Mouse (Mus musculus) embryo, embryonic 11 days (tissue): Measurements from ENCODE around the gene Sp2.

Experiments
- DNase-seq: peaks from one replicate; pipeline ENCODE4 v3.0.0-alpha.2; 2015

Gene Sp2

DNA sequence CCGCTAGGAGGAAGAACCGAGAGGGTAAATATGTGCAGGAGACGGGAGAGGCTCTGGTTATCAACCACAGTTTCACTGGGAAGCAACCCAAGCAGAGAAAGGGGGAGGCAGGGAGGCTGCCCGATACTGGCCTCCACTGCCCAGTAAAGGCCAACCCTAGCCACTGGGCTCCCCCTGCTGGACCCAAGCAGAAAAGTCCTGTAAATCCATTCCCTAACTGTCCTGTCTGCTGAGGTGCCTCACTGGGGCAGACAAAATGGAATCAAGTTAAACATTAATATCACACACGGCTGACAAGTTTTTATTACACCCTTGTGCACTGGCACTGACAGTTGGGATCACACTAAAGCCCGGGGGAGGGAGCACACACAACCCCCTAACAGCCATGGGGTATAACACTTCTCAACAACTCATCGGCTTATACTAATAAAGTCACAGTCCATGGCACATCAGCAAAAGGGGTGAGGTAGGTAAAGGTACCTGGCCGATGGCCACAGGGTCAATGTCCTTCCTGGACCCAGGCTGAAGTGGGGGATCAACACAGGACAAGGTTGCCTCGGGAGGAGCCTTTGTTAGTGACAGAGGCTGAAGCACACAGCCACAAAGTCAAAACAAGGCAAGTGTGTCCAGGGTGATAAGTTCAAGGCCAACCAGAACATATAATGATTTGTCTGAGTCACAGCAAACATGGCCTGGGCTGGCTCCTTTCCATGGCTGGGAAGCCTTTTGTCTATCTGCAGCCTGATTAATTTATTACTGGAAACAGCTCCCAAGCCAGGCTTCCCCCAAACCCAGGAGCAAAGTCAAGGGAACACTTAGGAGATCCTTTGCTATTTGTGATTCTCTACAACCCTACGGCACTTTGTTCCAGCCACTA is 45.0 kb downstream of the Sp2 start:
- DNase-seq = peak; percentile 71

DNA sequence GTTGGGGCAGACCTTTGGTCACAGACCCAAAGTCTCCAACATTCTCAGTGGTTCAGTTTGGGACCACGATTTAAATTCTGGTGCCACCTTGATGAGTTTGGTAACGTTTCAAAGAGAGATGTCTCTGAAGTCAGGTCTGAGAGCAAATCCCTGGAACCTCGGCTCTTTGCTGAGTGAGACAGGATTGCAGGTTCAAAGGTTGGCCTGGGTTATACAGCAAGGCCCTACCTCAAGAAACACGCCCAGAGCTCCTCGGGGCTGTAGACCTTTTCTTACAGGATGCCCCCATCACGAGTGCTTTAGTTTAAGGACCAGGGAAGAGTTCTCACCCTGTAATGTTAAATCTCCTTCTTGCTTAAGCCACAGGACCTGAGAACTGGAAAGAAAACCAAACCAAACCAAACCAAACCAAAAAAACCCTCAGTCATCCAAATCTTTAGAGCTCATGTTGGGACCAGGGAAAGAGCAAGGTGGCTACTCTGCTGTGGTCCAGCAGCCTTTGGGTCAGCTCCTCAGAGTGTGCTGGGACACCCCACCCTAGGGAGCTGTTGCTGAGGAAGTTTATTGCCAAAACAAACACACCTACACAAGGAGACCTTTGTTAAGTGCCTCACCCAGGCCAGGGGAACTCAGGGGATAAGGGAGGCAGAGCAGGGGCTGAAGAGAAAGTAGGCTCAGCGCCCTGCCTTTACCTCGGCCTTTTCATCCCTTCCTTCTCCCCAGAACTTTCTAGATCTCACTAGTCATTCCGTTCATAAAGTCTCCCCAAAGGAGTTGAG is 46.7 kb downstream of the Sp2 start:
- DNase-seq = no peak

DNA sequence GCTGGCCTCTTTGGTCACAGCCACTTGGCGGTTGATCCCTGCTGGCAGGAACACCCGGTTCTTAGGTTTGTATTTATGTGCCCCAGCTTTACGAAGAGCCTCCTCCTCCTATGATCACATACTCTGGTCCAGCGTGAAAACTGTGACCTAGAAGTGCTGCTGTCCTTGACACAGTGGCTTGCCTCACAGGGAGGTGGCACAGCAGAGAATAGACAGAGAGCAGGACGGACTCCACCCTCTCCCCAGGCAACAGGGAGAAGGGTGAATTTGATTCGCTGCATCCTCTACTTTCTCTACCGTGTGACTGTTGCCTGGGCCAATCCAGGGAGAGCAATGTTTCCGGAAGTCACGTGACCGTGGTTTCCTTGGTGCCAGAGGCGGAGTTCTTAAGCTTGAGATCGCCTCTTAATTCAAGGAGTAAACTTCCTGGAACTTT is 47.8 kb downstream of the Sp2 start:
- peak; percentile 80 for DNase-seq

DNA sequence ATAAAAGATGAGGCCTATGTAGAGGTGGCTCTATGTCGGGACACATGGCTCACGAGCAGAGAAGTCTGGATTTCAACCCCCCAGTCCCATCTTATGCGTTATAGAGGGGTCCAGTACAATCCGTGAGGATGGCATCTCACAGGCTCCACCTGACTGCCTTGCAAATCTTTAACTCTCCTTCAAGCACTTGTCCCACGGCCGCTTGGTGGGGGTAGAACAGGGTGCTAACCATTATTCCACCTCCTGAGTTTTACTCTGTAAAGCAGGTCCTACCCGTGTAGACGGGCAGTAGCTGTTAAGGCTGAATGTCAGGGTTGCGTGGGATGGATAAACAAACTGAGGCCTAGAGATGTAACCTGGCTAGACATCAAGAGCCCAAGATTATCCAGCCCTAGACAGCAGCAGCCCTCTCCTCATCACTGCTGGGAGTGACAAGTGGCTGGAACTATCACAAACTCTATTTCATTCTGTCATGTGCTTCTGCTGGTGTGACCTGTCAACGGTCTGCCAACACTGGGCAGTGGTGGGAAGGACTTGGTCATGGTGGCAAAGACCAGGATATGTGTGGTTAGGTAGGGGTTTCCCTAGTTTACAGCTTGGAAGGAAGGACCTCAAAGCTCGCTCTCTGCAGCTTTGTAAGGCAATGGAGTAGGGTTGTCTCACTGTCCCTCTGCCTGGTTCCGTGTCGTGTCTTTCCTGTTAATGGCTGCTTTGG is 49.0 kb downstream of the Sp2 start:
- no peak for DNase-seq

DNA sequence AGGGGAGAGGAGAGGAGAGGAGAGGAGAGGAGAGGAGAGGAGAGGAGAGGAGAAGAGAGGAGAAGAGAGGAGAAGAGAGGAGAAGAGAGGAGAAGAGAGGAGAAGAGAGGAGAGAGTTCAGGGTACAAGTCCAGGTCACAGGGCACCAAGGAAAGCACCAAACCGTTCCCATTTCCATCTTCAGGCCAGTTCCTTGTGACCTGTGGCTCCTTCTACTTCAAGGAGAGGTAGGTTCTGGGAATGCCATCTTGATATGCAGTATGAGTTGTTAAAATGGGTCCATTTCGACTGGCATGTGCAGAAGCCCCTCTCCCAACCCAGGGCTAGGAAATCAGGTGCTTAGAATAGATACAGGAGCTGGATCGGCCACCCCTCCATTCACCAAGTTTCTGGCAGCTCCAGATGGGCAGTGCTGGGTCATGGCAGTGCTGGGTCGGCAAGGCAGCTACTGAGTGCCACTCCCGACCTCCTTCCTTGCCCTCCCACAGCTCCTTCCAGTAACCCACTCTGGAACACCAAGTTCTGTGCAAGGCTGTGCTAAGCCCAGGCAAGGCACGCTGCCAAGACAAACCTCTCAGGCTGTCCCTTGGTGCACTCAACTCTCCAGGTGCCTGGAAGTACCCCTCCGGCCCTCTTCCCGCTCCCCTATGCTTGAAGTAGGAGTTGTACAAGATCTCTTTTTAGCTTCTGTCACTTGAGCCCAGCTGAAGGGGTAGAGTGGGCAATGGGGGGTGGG is 51.3 kb downstream of the Sp2 start:
- no peak for DNase-seq

DNA sequence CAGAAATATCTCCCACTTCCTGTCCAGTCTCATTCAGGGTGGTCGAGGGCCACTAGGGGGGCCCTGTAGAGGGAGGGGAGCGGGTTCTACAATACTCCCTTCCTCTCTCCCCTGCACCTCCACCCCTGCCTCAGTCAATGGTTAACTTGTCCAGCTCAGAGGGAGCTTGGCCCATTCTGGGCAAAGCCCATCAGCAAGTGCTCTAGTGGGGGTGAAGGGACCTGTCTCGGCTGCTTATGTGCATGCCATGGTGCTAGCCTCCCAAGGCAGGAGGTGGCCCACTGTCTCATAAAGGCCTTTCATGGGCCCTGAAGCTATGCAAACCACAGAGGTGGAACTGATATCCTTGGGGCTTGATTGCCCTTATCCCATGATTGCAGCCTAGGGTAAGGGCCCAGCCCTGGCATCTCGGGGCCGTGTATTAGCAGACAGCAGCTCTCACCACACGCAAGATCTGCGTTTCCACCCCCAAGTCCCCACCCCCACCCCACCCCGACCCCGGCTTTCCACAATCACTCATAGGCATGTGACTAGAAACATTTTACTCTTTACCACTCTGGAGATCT is 52.9 kb downstream of the Sp2 start:
- no peak for DNase-seq

DNA sequence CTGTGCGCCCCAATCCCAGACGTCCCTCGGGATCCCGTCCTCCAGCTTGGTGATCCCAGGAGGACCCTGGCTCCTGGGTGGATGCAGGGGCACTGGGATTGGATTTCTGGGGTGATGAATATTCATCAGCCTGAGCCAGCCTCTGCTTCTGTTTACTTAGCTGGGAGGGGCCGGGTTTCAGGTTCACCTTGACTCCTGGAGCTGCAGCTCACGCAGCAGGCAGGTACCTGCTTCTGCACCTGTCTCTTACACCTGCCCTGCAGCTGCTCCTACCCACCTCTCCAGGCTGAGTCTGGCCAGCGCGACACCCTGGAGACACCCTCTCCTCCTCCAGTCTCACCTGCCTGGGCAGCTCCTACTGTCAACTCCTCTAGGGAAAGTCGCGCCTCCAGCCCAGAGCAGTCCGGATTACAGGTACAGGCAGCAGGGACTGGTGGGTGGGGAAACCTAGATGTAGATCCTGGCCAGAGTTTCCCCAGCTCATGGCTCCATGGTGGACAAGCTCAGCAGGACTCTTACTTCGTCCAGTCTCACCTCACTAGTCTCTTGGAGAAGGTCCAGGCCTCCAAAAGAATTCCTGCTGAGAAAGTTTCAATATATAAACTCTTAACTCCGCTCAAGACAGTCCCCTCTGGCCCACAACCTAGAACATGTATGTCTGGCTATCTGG is 53.5 kb downstream of the Sp2 start:
- no peak for DNase-seq

DNA sequence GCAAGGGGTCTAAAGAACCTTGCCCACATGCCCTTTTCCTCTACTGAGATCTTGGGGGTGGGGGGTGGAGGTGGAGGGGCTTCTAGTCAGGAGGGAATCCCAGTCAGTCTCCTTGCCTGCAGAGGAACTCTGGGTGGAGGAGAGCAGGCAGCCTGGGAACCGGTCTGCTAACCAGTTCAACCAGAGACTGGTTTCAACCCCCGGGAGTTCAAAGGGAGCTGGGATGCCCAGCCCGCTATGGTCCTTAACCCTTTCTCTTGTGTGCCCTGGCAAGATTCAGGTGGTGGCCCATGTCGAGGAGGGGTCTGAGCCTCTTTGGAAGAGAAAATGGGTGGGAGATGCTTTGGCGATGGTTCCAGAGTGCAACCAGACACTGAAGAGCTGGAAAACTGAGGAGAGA is 54.1 kb downstream of the Sp2 start:
- peak; percentile 17 for DNase-seq

DNA sequence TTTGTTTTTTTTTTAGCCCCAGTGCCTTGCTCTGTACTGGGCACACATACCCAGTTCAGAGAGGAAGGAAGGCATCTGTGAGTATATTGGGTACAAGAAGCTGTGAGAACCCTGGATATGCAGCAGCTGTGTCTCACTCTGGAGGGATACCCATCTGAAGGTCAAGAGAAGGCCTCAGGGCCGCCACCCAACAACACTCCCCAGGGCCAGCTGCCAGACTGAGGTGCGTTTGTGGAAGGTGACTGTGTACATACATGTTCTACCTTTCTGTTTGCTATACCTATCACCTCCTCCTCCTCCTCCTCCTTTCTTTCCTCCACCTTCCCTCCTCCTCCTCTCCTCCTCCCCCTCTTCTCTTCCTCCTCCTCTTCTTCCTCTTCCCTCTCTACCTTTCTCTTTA is 54.7 kb downstream of the Sp2 start, which contains the start of gene Prr15l:
Gene Prr15l (plus strand): TSS at position 17 of the 400 bp plus-strand sequence.
- DNase-seq = no peak

DNA sequence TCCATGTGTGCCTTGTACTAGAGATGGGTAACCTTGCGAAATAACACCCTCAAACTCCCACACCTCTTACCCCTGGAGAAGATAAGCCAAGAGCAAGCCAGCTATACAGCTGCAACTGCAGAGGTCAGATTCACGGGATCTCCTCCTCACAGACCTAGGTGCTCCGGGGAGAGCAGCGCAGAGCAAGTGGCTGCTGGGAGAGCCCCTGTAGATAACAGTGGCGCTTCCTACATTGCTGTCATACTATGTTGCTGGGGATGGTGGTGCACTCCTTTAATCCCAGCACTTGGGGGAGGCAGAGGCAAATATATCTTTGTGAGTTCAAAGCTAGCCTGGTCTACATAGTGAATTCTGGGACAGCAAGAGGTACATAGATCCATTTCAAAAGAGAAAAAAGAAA is 56.2 kb downstream of the Sp2 start:
- no peak for DNase-seq

DNA sequence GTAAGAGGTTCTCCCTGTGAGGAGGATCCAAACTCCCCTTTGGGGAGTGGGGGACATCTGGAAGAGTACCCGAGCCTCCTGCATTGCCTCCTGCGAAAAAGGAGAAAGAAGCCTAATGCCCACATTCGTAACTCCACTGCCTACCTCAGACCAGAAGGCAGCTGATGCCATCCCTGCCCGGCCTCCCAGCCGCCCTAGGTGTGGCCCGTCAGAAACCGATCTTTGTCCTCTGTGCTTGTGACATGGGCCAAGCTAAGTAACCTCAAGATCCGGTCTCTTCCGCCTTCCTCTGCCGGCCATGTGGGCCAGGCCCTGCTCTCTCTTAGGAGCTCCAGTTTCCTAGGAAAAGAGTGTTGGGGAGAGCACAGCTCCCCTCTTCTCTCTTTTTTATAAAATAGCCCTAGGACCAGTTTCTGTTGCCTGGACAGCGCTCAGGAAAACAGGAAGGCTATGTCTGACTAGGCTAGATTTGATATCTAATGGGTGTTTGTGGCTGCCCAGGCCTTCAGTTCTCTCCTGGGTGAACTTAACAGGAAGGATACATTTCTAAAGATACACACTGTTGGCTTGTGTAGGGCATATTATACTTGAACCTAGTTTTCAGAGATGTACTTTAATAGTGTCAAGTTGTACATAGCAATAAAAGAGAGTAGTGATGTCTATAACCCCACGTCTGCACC is 57.1 kb downstream of the Sp2 start:
- no peak for DNase-seq

DNA sequence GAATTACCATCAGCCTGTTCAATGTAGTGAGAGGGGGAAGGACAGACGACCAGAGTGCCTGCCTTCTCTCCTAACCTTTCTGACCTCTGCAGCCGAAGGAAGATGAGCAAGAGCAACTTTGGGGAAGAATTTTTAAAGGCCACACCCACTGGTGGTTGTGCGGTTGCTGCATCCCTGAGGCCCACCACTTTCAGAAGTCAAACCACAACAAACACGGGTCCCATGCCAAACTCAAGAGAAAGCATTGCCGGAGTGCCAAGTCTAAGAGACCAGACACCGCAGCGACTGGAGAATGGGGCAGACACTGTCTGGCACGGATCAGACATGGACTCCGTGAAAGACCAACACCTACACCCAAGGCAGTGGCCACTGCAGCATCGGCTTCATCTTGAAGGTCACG is 57.9 kb downstream of the Sp2 start:
- DNase-seq = no peak

DNA sequence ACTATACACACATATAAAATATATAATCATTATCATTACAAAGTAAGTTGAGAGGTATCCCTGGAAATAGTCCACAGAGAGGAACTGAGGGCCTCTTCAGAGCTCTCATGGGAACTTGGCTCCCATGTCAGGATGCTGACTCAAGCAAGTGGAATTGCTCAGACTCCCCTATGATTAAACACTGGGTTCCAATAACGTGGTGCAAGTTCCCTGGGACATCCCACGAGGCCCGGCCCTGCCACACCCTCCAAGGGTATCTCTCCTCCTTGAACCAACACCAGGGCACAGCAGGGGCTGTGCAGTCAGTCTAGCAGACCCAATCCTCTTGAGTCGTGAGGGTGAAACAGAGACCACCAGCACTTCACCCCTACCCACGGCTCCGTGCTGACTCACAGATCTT is 63.8 kb downstream of the Sp2 start:
- DNase-seq = no peak

DNA sequence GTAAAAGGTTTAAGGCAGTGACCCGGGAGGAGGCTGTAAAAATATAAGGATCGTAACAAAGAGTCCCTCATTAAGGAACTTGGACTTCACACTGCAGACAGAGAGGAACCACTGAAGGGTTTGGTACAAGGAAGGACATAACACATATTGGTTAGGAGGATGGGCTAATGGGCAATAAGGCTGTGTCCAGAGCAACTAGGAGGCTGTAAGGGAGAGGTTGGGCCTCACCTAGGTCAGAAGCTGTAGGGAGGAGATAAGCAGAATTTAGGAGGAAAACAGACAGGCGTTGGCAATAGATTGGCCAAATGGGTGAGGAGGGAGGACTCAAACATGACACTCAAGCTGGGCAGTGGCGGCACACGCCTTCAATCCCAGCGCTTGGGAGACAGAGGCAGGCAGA is 65.3 kb downstream of the Sp2 start:
- DNase-seq = no peak

DNA sequence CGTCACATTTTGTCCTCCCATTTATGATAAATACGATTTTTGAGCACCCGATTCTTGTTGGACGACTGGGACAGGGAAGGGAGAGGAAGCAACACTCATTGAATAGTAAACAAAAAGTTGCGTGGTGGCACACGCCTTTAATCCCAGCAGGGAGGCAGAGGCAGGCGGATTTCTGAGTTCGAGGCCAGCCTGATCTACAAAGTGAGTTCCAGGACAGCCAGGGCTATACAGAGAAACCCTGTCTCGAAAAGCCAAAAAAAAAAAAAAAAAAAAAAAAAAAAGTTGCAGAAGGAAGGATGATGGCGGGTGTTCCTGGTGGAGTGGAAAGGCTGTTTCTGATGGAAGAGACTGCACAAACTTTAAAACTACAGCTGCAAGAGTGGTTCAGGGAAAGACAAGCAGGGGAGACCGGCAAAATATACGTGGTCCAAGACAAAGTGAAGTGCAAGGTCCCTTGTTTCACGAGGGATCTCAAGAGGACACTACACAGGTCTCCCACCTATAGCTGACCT is 65.8 kb downstream of the Sp2 start:
- no peak for DNase-seq

DNA sequence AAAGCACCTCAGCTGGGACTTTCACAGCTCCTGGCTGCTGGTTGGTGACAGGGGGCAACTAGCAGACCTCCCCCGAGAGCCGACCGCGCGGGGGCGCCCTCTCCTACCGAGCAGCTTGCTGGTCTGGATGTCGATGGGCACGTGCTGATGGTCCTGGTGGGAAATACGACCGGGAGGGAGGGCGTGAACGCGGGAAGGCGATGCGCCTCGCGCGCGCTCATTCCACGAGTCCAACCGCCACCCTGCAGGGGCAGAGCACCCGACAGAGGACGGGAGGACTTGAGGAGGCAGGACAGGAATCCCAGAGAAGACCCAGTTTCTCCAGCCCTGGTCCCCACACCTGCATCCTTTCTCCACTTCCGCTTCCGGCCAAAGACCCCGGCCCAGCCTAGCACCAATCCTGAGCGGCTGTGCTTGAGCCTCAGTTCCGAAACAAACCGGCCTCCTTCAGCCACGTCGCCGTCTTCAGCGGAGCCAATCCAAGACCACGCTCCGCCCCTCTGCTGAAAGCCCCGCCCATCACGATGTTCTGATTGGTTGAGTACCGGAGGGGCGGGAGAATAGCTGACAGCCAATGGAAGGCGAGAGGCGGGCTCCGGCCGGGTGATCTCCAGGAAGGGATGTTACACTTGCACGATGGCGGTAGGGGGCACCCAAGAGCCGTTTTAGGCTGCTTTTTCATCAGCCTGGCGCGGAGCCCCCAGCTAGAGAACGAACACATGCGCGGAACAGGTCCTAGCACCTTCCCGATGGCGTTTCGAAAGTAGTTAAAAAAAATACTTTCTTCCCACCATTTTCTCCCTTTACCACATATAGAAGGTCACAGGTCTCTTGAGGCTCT is 66.5 kb downstream of the Sp2 start, which contains the start of gene Cdk5rap3:
Gene Cdk5rap3 (minus strand): TSS at position 453 of the 841 bp plus-strand sequence.
- DNase-seq = peak; percentile 100

DNA sequence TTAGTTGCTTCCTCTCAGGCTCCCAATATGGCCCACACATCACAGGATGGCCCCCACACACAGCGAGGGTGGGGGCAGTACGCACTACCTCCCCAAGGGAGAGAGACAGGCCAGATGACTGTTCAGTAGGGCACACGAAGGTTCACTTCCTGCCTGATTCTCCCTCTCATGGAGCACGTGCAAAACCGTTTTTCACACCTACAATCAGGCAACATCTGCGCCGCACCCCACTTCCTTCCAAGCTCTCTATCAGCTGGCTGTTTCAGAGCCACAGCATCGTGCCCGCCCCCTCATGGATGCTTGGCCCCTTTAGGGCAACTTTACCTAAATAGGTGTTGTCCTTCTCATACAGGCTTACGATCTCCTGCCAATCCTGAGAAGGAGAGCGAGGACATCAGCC is 70.1 kb downstream of the Sp2 start:
- DNase-seq = no peak

DNA sequence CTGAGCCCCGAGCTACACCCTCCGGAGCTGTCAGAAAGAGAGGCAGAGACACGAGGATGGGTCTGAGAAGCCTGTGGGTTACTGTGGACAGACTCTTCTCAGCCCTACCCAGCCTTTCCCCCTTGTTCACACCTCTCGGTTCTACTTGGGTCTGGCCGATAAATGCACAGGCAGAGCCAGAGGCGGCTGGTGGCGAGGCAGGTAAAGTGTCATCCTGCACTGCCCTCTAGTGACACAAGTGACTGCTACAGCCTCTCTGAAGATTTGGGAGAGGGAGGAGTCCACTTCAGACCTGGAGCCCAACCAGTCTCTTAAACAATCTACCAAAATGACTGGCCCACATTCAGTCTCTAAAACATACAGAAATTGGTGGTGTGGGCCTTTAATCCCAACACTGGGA is 72.8 kb downstream of the Sp2 start:
- DNase-seq = peak; percentile 92

DNA sequence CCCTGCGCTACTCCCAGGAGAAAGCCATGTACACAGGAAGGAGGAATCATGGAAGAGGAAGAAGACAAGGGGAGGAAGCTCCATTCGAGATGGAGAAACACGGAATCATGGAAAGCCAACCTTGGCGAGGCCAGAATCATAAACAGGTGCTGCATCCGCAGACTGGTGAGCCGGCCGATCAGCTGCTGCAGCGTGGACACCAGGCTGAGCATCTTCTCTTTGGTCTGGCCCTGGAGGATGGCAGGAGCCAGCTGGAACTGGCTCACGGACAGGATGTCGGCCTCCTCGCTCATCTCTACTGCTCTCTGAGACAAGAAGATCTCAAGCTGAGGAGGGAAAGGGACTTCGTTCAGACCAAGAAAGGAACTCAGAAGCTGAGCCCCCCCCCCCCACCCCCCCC is 74.2 kb downstream of the Sp2 start:
- no peak for DNase-seq
